Mouse (Mus musculus): Measurements from ENCODE around the gene Nr2e1.

- TF ChIP-seq TCF12 (IDR thresholded peaks at IDR 0.05; ENCODE audit: low read depth, low read length) (no peak), CTCF (IDR thresholded peaks at IDR 0.05 in 2 of 3, conservative IDR thresholded peaks at IDR 0.05 in 1 of 3; ENCODE audit: control insufficient read depth in 1 of 3, insufficient read depth in 1 of 3, low read depth in 2 of 3, low read length in 3 of 3, poor library complexity in 1 of 3, severe bottlenecking in 1 of 3) (peak; percentile 49 to 54 (median 53)), ETS1 (IDR thresholded peaks at IDR 0.05; ENCODE audit: low read depth, low read length) (no peak), RAD21 (IDR thresholded peaks at IDR 0.05; ENCODE audit: low read depth, low read length) (peak; percentile 53)
Observed at GRCm38 (mm10) chr10:42601556-42601955, 18.1 kb upstream of the Nr2e1 start.
